Mouse (Mus musculus): ENCODE measurements around the gene Ntng1.
A peak's percentile ranks its signal among the peaks of the same experiment; 100 is the strongest.

Gene Ntng1

DNA sequence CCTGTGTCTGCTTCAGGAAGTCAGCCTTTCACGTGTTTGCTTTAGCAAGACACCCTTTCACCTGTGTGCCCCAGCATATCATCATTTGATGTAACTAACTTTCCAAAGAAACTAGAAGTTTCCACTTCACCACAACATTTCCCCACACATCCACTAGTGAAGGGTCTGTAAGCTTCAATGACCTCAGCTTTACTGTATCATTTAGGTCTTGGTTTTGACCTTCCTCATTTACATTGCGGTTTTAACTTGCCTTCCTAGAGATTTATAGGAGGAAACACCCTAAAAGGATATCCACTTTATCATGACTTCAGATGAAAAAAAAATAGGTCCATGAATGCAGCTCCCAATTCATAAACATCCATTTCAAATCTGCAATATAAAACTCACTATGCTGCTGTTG is 89.7 kb downstream of the Ntng1 start:
- DNase-seq (ENCODE audit: extremely low spot score), result no peak

DNA sequence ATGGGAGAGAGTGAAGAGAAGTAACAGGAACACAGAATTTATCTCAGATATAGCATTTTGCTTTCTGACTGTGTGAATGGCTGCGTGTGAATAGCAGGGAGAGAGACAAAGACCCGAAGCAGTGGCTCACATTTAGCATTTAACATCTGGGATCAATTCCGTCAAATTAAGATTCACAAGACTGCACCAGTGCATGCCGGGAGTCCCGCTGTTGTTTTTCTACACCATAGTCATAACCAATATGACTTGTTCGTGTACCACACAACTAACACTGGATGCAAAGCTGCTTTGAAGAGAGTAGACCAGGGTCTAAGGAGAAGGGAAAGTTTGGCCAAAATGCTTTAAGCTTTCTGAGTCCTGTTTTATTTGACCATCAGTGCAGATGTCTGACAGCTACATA is 95.7 kb downstream of the Ntng1 start:
- no peak for DNase-seq (ENCODE audit: extremely low spot score)

DNA sequence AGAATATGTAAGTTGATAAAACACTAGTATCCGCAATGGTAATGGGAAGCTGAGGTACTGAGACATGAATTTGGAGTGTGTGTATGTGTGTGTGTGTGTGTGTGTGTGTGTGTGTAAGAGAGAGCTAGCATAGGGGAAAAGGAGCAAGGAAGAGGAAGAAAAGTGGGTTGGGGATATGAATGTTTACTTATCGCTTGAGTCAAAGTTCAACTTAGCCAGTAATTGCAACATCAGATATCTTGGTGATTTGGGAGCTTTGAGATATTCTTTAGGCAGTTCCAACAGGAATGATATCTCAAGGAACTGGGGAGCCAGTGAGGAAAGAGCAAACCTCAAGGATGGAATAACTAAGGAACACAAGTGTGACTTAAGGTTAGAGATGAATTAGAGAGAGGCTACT is 97.1 kb downstream of the Ntng1 start:
- DNase-seq (ENCODE audit: extremely low spot score), result no peak

DNA sequence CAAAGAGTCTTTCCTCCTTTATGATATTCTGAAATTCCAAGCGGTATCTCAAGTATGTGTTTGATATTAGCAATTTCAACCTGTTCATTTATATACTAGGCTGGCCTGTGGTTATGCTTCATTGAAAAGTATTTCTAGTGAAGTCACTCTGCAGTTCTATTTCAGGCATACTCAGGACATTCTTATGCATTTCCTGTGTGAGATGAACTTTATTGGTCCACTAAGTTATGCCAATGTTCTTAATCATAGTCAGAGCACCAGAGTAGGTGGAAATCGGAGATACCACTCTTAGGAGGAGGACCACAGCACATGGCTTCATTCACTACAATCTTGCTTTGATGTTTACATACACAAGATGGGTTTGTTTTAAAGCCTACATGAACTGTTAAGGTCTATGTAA is 99.6 kb downstream of the Ntng1 start:
- DNase-seq (ENCODE audit: extremely low spot score), result no peak

DNA sequence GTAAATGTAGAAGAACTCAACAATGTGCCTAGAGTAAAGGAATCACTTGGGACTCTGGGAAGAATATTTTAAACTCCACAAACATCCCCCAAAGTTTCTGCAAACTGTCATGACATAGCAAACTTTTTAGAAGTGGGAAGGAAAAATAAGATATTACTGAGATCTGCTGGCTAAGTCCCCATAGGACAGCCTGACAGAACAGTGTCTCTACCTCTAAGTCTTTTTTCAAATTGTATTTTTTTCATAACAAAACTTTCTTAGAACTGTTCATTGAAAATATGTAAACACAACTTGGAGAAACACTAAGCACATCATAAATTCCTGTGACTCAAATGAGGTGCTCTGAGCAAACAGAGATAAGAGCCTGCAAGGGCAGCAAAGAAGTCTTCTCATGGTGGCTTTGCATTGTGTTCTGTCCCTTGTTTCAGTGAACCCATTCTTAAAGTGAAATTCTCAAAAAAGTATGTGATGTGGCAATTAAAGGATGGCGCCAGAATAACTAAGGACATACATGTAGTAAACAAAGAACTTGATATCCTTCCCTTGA is 100.1 kb downstream of the Ntng1 start:
- no peak for DNase-seq (ENCODE audit: extremely low spot score)

DNA sequence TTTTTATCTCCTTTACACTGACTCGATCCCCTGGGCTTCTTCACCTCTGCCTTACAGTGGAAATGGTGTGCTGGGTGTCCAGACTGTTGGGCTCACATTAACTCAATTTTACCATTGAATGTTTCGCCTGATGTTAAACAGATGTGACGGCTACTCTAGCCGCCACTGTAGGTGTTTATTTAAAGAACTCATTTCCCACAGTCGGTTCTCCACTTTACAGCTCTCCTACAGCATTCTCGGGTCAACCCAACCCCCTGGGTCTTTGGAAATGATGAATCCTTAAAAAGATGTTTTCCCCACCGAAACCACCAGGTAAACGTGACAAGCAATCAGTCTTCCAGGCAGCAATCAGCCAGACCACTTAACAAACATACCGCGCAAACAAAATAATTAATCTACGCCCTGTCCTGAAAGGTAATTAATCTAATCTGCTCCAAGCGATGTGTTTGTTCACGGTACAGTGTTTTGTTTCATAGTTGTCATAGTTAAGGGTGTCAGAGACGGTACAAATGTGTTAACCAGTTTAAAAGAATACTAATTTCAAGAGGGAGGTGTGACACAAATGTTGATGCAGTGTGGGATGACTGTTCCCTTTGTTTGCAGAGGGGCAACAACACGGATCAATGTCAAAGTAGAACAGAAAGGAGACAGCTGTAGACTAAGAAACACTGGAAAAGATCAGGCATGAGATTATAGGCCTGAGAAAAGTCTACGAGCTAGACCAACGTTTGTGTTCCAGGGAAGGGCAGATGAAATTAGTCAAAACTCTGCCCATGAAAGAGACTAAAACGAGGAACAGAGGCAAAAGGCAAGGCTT is 120.8 kb downstream of the Ntng1 start:
- DNase-seq (ENCODE audit: extremely low spot score), result peak; percentile 49

DNA sequence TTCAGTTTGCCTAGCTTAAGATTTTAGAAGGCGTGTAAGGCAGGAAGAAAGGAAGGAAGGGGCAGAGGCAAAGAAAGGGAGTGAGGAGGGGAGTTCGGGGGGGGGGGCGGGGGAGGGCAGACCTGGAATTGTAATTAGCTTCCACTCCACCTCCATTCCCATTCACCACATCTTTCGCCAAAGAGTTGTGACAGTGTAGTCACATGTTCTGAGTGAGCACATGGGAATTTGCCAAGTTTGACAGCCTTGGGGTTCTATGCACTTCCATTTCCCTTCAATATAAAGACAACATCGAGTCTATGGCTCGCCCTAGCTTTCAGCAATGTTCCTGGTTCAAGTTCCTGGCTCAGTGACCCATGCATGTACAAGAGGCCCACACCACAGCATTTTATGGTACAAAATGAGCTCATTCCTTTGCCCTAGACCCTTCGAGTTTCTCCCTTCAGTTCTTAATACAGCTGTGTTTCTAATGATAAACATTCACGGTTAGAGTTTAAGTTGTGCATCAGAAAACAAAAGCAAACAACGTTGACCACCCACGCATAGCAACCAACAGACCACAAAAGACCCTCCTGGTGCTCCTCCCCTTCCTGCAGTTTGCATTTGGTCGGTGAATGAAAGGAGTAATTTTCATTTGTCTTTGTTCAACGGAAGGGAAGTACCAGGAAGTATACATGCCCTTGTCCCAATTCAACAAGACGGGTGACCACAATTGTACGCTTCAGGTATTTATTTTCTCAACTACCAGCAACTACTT is 132.8 kb downstream of the Ntng1 start:
- no peak for DNase-seq (ENCODE audit: extremely low spot score)

DNA sequence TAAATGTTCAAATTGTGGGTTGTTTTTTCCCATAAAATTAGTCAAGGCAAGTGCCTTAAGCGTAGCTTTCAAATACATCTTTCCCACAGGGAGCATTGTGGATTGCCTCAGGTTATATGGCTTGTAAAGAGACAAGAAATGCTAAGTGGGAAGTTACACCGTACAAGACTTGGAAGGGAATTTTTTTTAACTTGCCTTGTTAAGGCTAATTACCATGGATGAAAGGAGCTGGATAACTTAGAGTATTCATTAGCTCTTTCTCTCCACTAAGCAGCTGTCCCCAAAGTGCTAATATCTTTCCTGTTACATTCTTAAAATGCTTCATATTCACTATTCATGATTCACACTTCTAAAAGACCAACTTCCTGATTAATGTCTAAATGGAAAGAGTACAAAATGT is 133.4 kb downstream of the Ntng1 start:
- DNase-seq (ENCODE audit: extremely low spot score), result no peak

DNA sequence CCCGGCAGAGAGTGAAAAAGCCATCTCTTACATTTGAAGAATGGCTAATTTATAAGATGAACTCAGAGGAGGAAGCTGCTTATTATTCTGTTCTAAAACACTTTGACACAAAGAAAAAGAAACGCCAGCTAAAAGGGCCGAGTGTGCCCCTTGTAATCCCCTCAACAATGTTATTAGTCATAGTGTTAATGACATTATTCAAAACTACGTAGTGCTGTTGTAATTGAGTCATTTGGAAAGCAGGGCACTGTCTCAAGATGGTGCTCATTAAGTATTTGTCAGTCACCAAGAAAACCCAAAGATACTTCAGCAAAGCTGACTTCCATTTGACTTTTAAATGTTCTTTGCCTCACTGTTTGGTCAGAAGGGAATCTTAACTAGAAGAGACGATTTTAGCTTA is 143.5 kb downstream of the Ntng1 start:
- DNase-seq (ENCODE audit: extremely low spot score), result no peak

DNA sequence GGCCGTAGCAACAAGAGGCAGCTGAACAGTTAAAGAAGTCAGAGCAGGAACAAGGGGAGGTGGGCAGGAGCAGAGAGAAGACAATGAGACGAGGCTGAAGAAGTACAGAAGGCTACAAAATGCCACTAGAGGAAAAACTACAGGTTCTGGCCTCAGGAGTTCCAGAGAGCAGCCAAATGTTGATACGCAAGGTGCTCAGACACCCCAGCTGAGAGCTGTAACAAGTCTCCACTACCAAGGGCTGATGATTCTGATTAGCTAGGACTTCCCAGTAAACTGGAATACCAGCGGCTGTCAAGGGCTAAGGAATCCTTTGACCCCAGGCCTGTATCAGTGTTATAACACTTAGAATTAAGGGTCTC is 148.2 kb downstream of the Ntng1 start:
- DNase-seq (ENCODE audit: extremely low spot score), result no peak

DNA sequence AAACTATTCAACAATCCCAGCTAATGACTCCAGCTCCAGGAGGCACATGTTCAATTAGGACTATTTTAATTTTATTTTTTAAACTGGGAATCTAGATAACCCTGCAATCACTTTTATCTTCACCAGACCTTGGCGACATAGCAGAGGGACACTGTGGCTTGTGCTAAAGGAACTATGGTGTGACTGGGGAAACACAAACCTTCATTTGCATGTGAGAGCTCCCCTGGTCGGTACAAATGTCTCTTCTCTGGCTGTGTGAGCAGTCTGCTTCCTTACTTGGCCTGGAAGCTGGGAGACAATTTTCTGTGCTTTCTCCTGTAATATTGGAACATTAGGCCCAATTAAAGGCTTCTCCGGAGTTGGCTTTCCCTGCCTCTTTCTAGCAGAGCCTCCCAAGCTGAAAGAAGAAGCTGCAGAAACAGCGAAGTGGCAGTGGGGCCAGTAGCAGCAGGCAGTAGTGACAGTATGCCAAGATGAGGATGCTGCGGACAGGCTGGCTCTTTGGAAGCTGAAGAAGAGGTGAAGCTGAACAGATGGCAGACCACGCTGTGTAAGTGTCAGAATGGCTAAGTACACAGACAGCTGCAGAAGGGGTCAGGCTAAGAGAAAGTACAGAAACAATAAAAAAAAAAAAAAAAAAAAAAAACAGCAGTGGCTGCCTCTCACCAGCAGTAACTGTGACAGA is 148.7 kb downstream of the Ntng1 start:
- DNase-seq (ENCODE audit: extremely low spot score), result no peak

DNA sequence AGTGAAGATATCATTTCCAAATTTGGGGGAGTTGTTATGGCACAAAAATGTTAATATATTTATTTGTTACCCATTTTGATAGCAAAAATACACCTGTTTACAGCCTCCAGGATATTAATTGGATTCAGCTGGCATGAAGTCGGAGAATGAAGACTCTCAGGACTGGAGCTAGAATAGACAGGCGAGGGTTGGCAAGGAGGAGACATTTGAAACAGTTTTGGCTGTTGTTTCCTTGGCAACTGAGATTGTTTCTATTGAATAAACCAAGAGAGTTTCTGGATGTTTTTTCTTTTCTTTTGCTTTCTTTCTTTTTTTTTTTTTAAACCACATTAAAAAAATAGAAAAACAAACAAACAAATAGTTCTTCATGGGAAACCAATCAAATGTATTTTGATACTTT is 159.7 kb downstream of the Ntng1 start:
- DNase-seq (ENCODE audit: extremely low spot score), result no peak

DNA sequence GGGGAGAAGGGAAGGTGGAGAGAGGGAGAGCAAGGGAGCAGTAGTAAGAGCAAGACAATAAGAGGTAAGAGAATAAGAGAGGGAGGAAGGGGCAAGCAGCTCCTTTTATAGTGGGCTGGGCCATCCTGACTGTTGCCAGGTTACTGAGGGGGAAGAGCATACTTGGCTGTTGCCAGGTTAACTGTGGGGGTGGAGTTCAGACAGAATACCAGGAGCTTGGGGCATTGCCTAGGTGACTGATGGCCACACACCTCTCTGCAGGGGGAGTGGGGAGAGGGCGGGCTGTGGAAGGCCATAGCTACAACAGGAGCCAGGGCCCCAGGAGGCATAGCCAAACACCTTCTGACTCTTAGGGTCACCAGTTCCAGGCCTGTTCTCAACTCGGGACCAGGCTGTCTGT is 166.2 kb downstream of the Ntng1 start:
- no peak for DNase-seq (ENCODE audit: extremely low spot score)

DNA sequence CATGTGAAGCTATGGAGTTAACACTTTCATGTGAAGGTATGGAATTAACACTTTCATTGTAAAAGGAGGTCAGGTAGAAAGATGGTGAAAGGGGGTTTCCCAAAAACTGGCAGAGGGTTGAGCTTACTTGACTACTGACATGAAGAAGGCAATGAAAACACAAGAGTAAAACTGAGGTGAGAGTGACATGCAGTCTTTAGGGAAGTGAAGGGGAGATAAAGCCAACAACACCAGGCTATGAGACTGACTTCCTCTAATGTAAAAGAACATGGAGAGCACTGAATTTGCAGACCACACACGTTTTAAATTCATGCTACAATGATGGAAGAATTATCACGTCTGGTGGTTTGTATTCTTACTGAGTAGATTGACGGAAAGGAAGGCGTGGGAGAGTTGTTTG is 168.7 kb downstream of the Ntng1 start:
- DNase-seq (ENCODE audit: extremely low spot score), result no peak

DNA sequence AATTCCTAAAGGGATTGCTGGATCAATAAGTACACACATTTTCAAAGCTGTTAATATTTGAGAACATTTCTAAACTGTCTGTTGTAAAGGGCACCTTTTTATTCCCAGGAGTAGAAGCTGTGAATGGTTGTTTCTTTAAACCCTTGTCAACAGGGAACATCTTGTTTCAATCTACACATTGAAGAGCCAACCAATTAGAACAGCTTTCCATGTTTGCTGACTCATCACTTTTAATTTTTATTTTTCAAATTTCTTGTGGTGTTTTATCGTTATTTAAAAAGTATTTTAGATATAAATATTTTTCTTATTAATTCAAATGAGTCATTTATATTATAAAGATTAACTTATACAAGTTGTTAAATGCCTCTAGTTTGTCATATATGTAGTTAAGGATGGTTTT is 172.3 kb downstream of the Ntng1 start:
- DNase-seq (ENCODE audit: extremely low spot score), result no peak

DNA sequence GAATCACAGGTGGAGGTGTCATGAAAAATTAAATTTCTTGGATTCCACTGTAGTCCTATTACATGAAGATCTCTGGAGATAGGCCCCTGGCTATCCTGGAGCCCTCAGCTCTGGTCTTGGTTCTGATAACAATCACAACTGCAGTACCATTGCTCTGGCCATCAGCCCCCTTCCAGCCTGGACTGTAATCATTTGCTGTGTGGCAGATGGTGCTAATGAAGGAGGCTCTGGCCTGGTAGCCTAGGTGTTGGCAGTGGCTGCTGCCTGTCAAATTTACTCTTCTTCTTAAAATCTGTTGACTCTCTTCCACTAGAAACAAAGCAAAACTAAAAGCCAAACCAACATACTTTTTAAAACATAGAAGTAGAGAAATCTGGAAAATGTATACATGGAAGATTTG is 173.6 kb downstream of the Ntng1 start:
- DNase-seq (ENCODE audit: extremely low spot score), result no peak

DNA sequence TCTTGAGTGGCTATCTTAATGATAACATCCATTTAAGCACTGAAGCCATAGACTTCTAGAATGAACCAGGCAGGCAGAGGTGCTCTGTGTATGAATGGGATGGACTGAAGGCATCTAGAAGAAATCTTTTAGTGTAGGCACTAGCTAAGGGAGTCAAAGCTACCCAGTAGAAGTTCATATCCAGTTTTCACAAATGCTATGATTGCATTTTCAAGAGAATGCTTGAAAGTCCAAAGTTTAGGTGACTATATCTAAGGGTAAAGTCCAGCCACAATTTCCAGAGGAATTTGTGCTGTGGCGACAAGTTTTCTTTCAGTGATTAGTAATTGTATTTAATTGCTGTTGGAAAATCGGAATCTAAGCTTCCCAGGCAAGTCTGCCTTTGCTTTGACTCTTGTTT is 181.2 kb downstream of the Ntng1 start:
- DNase-seq (ENCODE audit: extremely low spot score), result no peak

DNA sequence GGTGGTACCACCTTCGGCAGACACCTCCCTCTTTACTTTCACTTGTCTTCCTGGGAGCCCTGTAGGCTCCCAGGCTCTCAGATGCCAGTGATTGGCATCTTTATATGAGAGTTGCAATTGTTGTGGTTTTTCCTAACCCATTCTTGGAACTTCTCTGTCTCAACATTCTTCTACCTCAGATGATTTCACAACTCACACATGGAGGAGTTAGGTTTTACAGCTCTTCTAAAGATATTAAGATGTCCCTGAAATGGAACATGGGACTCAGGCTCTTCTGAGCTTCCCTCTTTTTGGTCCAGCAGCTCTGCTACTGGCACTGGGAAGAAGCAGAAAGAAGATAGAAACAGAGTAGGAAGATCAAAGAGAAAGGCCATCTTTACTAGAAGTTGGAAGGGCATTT is 200.9 kb downstream of the Ntng1 start:
- DNase-seq (ENCODE audit: extremely low spot score), result no peak

DNA sequence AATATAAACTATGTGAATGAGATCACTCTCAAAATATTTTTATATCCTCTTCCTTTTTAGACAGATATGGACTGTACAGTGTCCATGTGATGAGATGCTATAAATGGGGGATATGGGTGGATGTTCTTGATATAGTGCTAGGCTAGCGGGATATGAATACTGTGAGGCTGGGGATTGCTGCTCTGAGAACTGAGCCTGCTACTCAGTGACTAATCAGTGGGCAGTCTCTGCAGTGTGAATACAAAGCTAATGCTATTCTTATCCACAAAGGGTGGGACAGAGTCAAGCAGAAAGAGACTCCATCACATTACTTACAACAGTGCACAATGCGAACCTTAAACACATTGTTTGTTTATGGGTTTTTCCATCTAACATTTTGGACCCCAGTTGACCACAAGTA is 206.2 kb downstream of the Ntng1 start:
- DNase-seq (ENCODE audit: extremely low spot score), result no peak

DNA sequence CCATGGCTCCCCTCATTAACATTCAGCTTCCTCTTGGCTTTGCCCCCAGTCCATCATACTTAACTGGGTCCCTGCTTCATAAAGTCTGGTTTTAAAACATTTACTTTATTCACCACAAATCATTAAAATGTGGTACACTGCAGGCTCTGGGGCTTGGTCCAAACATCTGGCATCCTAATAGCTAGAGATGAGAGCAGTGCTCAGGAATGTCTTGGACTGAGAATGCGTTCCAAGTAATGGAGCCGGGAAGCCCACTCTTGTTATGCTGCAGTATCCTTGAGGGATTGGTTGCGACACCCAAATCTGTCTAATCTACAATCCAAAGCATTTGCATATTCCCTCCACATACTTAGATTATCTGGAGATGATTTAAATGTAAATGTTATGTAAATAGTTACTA is 207.5 kb downstream of the Ntng1 start:
- no peak for DNase-seq (ENCODE audit: extremely low spot score)

DNA sequence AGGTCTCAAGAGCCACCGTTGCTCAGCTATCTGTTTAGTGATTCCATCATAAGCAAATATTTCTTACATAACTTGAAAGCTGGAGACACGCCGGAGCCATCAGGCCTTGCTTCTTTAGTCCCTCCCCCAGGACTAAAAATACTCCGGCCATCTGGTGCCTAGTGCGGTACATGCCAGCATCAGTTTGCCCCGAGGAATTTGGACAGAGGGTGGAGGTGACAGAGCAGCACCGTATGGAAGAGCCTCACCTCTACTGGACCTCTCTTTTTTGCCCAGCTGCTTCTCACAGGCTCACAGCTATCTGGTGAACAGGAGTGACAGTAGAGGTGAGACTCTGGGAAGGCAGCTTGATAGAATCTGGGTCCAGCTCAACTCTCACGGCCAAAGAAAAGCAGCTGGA is 211.6 kb downstream of the Ntng1 start:
- DNase-seq (ENCODE audit: extremely low spot score), result no peak

DNA sequence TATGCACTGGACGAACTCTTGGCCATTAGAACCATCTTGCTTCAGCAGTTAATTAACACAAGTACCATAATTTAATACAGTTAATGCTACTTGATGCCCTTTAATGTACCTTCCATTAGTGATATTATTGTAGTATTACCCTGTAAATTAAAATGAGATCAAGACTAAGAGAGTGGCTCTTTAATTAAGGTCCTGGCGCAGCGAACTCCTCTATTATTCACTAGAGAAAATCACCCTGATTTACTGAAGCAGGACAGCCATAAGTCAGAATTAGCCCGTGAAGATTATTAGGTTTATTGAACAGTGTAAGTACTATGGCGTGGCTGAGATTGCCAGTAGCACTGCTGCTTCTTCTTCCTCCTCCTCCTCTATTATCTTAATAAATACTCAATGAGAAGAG is 212.8 kb downstream of the Ntng1 start:
- DNase-seq (ENCODE audit: extremely low spot score), result no peak

DNA sequence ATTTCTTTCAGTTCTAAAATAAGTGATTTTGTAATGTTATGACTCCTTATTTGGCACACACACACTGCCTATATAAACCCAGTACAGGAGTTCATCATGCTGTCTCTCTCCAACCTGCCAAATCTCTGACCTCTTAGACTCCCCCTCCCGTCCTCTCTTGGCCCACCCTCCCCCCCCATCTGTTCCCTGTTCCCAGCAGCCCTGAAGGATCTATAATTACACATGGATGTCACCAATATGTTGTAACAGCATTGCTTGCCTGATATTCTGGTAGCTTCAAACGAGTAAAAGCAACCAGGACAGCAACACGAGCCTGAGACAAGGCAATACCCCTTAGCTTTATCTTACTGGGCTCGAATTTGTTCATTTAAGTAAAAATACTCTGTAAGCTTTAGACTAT is 220.0 kb downstream of the Ntng1 start:
- DNase-seq (ENCODE audit: extremely low spot score), result no peak
